Mouse (Mus musculus) bone marrow macrophage, adult 2 months (primary cell): ENCODE results near the gene Mcu.

Experiments
- CTCF ChIP-seq: IDR thresholded peaks from 2 replicates; pipeline ENCODE4 v1.5.1; 2012; ENCODE audit warnings: low read depth, mild to moderate bottlenecking, low read length, moderate library complexity
- POLR2A ChIP-seq: IDR thresholded peaks from 2 replicates; pipeline ENCODE4 v1.6.1; 2012; ENCODE audit warnings: mild to moderate bottlenecking, low read depth, low read length, borderline replicate concordance

DNA sequence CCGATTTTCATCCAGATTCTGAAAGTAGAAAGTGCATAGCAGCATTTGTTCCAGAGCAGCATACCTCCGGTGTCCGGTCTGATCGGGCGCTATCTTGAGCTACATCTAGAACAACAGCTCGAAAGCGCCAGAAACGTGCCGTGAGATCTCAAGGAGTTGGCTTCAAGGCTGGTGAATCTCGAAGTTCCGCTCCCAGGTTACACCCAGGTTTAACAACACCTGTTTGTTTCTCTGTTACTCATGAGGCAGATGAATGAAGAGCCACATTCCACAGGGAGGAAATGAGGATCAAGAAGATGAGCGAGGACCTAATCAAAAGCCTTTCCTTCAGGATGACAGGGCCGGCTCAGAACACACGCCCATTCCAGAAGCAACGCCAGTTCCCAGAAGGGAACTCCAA is 29.7 kb downstream of the Mcu start:
- TF ChIP-seq POLR2A (no peak), CTCF (no peak)
